Mouse (Mus musculus): ENCODE measurements at regions not wholly inside any gene's neighbourhood (a gene's known extent, or its start where the extent isn't known, plus 50 kb on each side); places are given as distances from the start of the nearest gene placed in this dataset.
A peak's percentile ranks its signal among the peaks of the same experiment; 100 is the strongest.

DNA sequence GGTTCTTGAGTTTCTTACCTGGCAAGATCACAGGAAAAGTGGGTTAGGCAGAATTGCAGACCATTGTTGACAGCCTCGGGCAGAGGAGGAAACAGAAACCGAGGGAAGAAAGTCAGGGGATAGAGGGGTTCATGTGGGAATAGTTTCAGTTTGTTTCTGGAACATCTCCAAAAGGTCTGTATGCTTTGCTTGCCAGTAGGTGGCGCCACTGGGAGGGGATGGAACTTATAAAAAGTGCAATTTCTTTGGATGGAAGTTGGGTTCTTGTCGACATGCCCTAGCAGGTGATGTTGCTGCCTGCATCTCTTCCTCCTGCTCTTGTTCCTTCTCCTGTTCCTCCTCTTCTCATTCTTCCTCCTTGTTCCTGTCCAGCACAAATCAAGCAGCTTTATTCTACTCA lies 94.3 kb upstream of the Arrdc4 start:
- no peak overlapping the region for H3K27ac ChIP-seq (ENCODE audit: control insufficient read depth, low read depth, low read length)
- H3K79me2 ChIP-seq (ENCODE audit: control insufficient read depth, insufficient read depth, low read length, poor library complexity): no peaks in the 10 kb centered on the region
- DNase-seq (ENCODE audit: low read depth, low spot score): no peak
- no peak overlapping the region for H3K4me3 ChIP-seq (ENCODE audit: control insufficient read depth in 1 of 2, insufficient read depth in 1 of 2, low read depth in 2 of 2, low read length in 2 of 2)
- no peaks in the 10 kb centered on the region for H3K27me3 ChIP-seq (ENCODE audit: control insufficient read depth in 1 of 2, insufficient read depth in 2 of 2, low read length in 2 of 2)
- H3K4me1 ChIP-seq (ENCODE audit: control insufficient read depth in 1 of 2, insufficient read depth in 2 of 2, low read length in 2 of 2): no peaks in the 10 kb centered on the region
- no peaks in the 10 kb centered on the region for H3K36me3 ChIP-seq (ENCODE audit: control insufficient read depth in 1 of 2, insufficient read depth in 2 of 2, low read length in 2 of 2)
- H3K9ac ChIP-seq (ENCODE audit: control insufficient read depth, low read depth, low read length, poor library complexity, severe bottlenecking): no peak overlapping the region
- no peak for TF ChIP-seq JUND (IDR thresholded peaks at IDR 0.05; ENCODE audit: low read depth, low read length)
- peak in 2 of 3 experiments; percentile 6 to 11; a peak in 1 of 6 replicates for TF ChIP-seq CTCF (IDR thresholded peaks at IDR 0.05 in 2 of 3, conservative IDR thresholded peaks at IDR 0.05 in 1 of 3; ENCODE audit: control insufficient read depth in 1 of 3, insufficient read depth in 1 of 3, low read depth in 2 of 3, low read length in 3 of 3, poor library complexity in 1 of 3, severe bottlenecking in 1 of 3)
- H3K9me3 ChIP-seq (replicated peaks; ENCODE audit: insufficient read depth, low read length): no peaks in the 10 kb centered on the region

GRCm38 (mm10) chr7:68833977-68834791 lies 85.1 kb upstream of the Arrdc4 start:
- Histone ChIP-seq H3K9ac (ENCODE audit: control insufficient read depth, low read depth, low read length, poor library complexity, severe bottlenecking) (no peak overlapping the region), H3K27ac (ENCODE audit: control insufficient read depth, low read depth, low read length) (no peak overlapping the region), H3K79me2 (ENCODE audit: control insufficient read depth, insufficient read depth, low read length, poor library complexity) (no peaks in the 10 kb centered on the region), H3K27me3 (ENCODE audit: control insufficient read depth in 1 of 2, insufficient read depth in 2 of 2, low read length in 2 of 2) (no peaks in the 10 kb centered on the region; a peak in 1 of 4 replicates), H3K4me3 (ENCODE audit: control insufficient read depth in 1 of 2, insufficient read depth in 1 of 2, low read depth in 2 of 2, low read length in 2 of 2) (no peak overlapping the region), H3K4me1 (ENCODE audit: control insufficient read depth in 1 of 2, insufficient read depth in 2 of 2, low read length in 2 of 2) (no peaks in the 10 kb centered on the region), H3K9me3 (replicated peaks; ENCODE audit: insufficient read depth, low read length) (no peaks in the 10 kb centered on the region), H3K36me3 (ENCODE audit: control insufficient read depth in 1 of 2, insufficient read depth in 2 of 2, low read length in 2 of 2) (no peaks in the 10 kb centered on the region)
- TF ChIP-seq ZKSCAN1 (IDR thresholded peaks at IDR 0.05; ENCODE audit: low read depth, low read length) (no peak), GATA1 (IDR thresholded peaks at IDR 0.05; ENCODE audit: low read depth, low read length) (no peak), SIN3A (IDR thresholded peaks at IDR 0.05; ENCODE audit: low read length) (no peak), USF2 (IDR thresholded peaks at IDR 0.05; ENCODE audit: borderline replicate concordance in 1 of 2, insufficient read depth in 1 of 2, low read depth in 1 of 2, low read length in 2 of 2) (no peak), JUND (IDR thresholded peaks at IDR 0.05; ENCODE audit: low read depth, low read length) (no peak), ETS1 (IDR thresholded peaks at IDR 0.05; ENCODE audit: low read depth, low read length) (no peak), NRF1 (IDR thresholded peaks at IDR 0.05; ENCODE audit: insufficient read depth, low read depth, low read length, poor library complexity, severe bottlenecking) (no peak), USF1 (IDR thresholded peaks at IDR 0.05; ENCODE audit: low read depth, low read length) (no peak), POLR2AphosphoS2 (IDR thresholded peaks at IDR 0.05; ENCODE audit: low read length) (no peak), POLR2AphosphoS5 (IDR thresholded peaks at IDR 0.05; ENCODE audit: borderline replicate concordance, low read depth, low read length) (no peak), UBTF (IDR thresholded peaks at IDR 0.05; ENCODE audit: borderline replicate concordance, insufficient read depth, low read depth, low read length) (no peak)
- peak; percentile 2 for DNase-seq (ENCODE audit: low read depth, low spot score)

DNA sequence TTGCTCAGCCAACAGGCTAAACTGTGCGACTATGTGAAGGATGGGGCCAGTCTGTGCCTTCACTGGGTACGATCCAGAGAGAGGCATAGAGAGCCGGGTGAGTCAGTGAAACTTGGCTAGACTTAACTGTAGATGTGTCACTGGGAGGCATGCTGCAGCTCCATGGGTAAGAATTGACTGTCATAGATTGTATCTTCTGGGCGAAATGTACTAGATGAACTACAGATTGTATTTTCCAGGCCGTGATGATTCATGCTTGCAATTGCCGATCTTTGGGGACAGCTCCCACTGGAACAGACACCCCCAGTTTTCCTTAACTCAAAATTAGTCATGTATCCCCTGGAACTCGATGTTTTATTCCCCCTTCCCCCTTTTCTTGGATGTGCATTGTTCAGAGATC lies 84.5 kb upstream of the Arrdc4 start:
- Histone ChIP-seq H3K27ac (ENCODE audit: control insufficient read depth, low read depth, low read length) (no peak overlapping the region), H3K79me2 (ENCODE audit: control insufficient read depth, insufficient read depth, low read length, poor library complexity) (no peaks in the 10 kb centered on the region), H3K36me3 (ENCODE audit: control insufficient read depth in 1 of 2, insufficient read depth in 2 of 2, low read length in 2 of 2) (no peaks in the 10 kb centered on the region), H3K27me3 (ENCODE audit: control insufficient read depth in 1 of 2, insufficient read depth in 2 of 2, low read length in 2 of 2) (no peaks in the 10 kb centered on the region; a peak in 1 of 4 replicates), H3K9me3 (replicated peaks; ENCODE audit: insufficient read depth, low read length) (no peaks in the 10 kb centered on the region), H3K4me3 (ENCODE audit: control insufficient read depth in 1 of 2, insufficient read depth in 1 of 2, low read depth in 2 of 2, low read length in 2 of 2) (no peak overlapping the region), H3K4me1 (ENCODE audit: control insufficient read depth in 1 of 2, insufficient read depth in 2 of 2, low read length in 2 of 2) (no peaks in the 10 kb centered on the region), H3K9ac (ENCODE audit: control insufficient read depth, low read depth, low read length, poor library complexity, severe bottlenecking) (no peak overlapping the region)
- TF ChIP-seq ELF1 (IDR thresholded peaks at IDR 0.05; ENCODE audit: low read depth, low read length) (no peak), ZC3H11A (IDR thresholded peaks at IDR 0.05; ENCODE audit: low read depth, low read length) (no peak), POLR2AphosphoS2 (IDR thresholded peaks at IDR 0.05; ENCODE audit: low read length) (no peak), ZMIZ1 (IDR thresholded peaks at IDR 0.05; ENCODE audit: low read depth, low read length) (no peak)
- DNase-seq (ENCODE audit: low read depth, low spot score): no peak

Measured in MEL (cell line).